ENCODE assay signal across 8 mouse cellular contexts in genomic region chr4:36950790-36951149, GRCm38 (mm10). TPM values are rescaled to one million over a fixed set of nuclear protein-coding genes. Genes with fewer than 3 reads are reported as not detected.
DNase-seq lines count a peak whose midpoint lies in the region; ATAC-seq and TF ChIP-seq lines count a peak whose summit lies in the region.

No protein-coding gene starts in this region.

- TF ChIP-seq CTCF in Patski (IDR thresholded peaks at IDR 0.05), result no peak
- no peak for TF ChIP-seq CTCF in heart, postnatal 0 days (IDR thresholded peaks at IDR 0.05; ENCODE audit: low read depth)

- peaks cover 3% of the 10 kb centered on the region for H3K27me3 ChIP-seq in Patski
- H3K27me3 ChIP-seq in heart, postnatal 0 days (ENCODE audit: control insufficient read depth, insufficient read depth, low read length), result peaks cover 56% of the 10 kb centered on the region
- H3K27me3 ChIP-seq in limb, embryonic 14.5 days (ENCODE audit: control insufficient read depth, insufficient read depth, low read length), result peaks cover 49% of the 10 kb centered on the region

- in situ Hi-C loops in Patski (cut with MboI; ENCODE audit: low pct_unique_long_range_greater_than_20kb), result no loop called here

- H3K36me3 ChIP-seq in heart, postnatal 0 days (replicated peaks; ENCODE audit: control insufficient read depth, insufficient read depth, low read length), result no peaks in the 10 kb centered on the region
- H3K36me3 ChIP-seq in limb, embryonic 14.5 days (ENCODE audit: control insufficient read depth, insufficient read depth, low read length), result no peaks in the 10 kb centered on the region

- no peaks in the 10 kb centered on the region for H3K9me3 ChIP-seq in heart, postnatal 0 days (replicated peaks; ENCODE audit: control insufficient read depth, low read length)
- H3K9me3 ChIP-seq in limb, embryonic 14.5 days (ENCODE audit: control insufficient read depth, low read length), result no peaks in the 10 kb centered on the region

- H3K4me1 ChIP-seq in heart, postnatal 0 days (ENCODE audit: control insufficient read depth, insufficient read depth), result no peaks in the 10 kb centered on the region
- no peaks in the 10 kb centered on the region; the same call in 1 of the 2 replicates for H3K4me1 ChIP-seq in limb, embryonic 14.5 days (ENCODE audit: control insufficient read depth, insufficient read depth, low read length)

- no peak for TF ChIP-seq POLR2A in limb, embryonic 14.5 days (IDR thresholded peaks at IDR 0.05; ENCODE audit: borderline replicate concordance, extremely low read depth, insufficient read depth, insufficient read length)

- POLR2A ChIA-PET in Patski (lab: Charles Lee), result no interaction called here

- CTCF ChIA-PET in Patski (lab: Charles Lee), result no interaction called here

- peak; percentile 21 for ATAC-seq in Patski
- ATAC-seq in heart, postnatal 0 days (ENCODE audit: insufficient read depth, low read depth), result no peak
- ATAC-seq in limb, embryonic 14.5 days (ENCODE audit: low FRiP score, low read depth), result 0 out of 2 replicates have a peak, but pooled peaks have one; percentile 20

- no peak overlapping the region for H3K27ac ChIP-seq in heart, postnatal 0 days (ENCODE audit: low read depth)
- no peak overlapping the region for H3K27ac ChIP-seq in limb, embryonic 14.5 days (replicated peaks; ENCODE audit: low read depth, low read length)

- peak; percentile 2 for DNase-seq in adrenal gland, postnatal 14 days
- DNase-seq in adrenal gland, postnatal 4 days (ENCODE audit: low spot score in 2 of 2), result no peak
- no peak for DNase-seq in Patski (ENCODE audit: low read depth, low spot score)
- DNase-seq in heart, postnatal 0 days (ENCODE audit: low spot score), result no peak
- no peak for DNase-seq in limb, embryonic 14.5 days (ENCODE audit: low spot score)
- peak; percentile 43 for DNase-seq in right cerebral cortex, postnatal 25 days
- DNase-seq in adrenal gland, postnatal 10 days, result no peak
- DNase-seq in thymus, postnatal 0 days (ENCODE audit: low spot score), result no peak

- under 1% methylated on average over 11 of the region's 11 CpGs for WGBS in heart, postnatal 0 days
- WGBS in limb, embryonic 14.5 days, result 0% methylated on average over 11 of the region's 11 CpGs

- no peak overlapping the region for H3K9ac ChIP-seq in heart, postnatal 0 days (replicated peaks; ENCODE audit: low read depth, low read length)
- H3K9ac ChIP-seq in limb, embryonic 14.5 days (ENCODE audit: low read depth, low read length, severe bottlenecking), result 0 out of 2 replicates have a peak overlapping the region, but pooled peaks have one; percentile 21

- H3K4me3 ChIP-seq in heart, postnatal 0 days (ENCODE audit: low read depth, low read length), result peak overlapping the region; percentile 52
- H3K4me3 ChIP-seq in limb, embryonic 14.5 days (replicated peaks; ENCODE audit: low read length), result peak overlapping the region; percentile 50

- TF ChIP-seq EP300 in heart, postnatal 0 days (IDR thresholded peaks at IDR 0.05; ENCODE audit: low read depth), result no peak

- peak overlapping the region; percentile 86 for H3K4me2 ChIP-seq in heart, postnatal 0 days (ENCODE audit: low read depth, low read length)
- peak overlapping the region; percentile 96 for H3K4me2 ChIP-seq in limb, embryonic 14.5 days (replicated peaks; ENCODE audit: low read depth, low read length, severe bottlenecking)

RNA-seq across cellular contexts. Expression of gene Lingo2, which starts 0.8 kb away (rescaled TPM):
- total RNA-seq in adrenal gland, postnatal 14 days (2021), result 0.71 TPM in 1 of 2 replicates, not detected in the other
- 1 to 10 TPM in 1 of 2 experiments, under 1 TPM in 1; 0.65 to 1.5 TPM for total RNA-seq in adrenal gland, postnatal 4 days (2021)
- polyA plus RNA-seq in Patski (2021), result not detected
- total RNA-seq in heart, postnatal 0 days (2014; rRNA removed; ENCODE audit: low replicate concordance), result not detected in 2 replicates
- 0.04 and 0.12 TPM in 2 replicates for polyA plus RNA-seq in heart, postnatal 0 days (2015; fragmentation: Nextera tagmentation; extraction: Ambion mirVana)
- polyA plus RNA-seq in limb, embryonic 14.5 days (2012; rRNA removed), result 0.89 and 1.5 TPM in 2 replicates
- 3.7 and 4.3 TPM in 2 replicates for polyA plus RNA-seq in limb, embryonic 14.5 days (2014; fragmentation: Nextera tagmentation; extraction: Ambion mirVana)
- total RNA-seq in adrenal gland, postnatal 10 days (2021), result 1 to 10 TPM in 1 of 2 experiments, under 1 TPM in 1; 0.66 to 1.8 TPM
- polyA plus RNA-seq in thymus, postnatal 0 days (2015; fragmentation: Nextera tagmentation; extraction: Ambion mirVana), result 0.07 TPM in 1 of 2 replicates, not detected in the other

Comparison
In these comparisons a context has a peak if more than half of its experiments do, and no peak if none do; other contexts are left out.
1. DNase-seq: peak in adrenal gland, postnatal 14 days (single experiment) and right cerebral cortex, postnatal 25 days (single experiment); none in adrenal gland, postnatal 4 days (0 of 2), Patski (single experiment), heart, postnatal 0 days (single experiment), limb, embryonic 14.5 days (single experiment), adrenal gland, postnatal 10 days (single experiment) and thymus, postnatal 0 days (single experiment).